Mouse (Mus musculus) thymus, adult 2 months (tissue): ENCODE data around the gene Jmjd8. TPM values are rescaled to one million over a fixed set of nuclear protein-coding genes. Genes with fewer than 3 reads are reported as not detected.

ENCODE experiments used
- DNase-seq: peaks from one replicate; pipeline ENCODE4 v3.0.0; 2021
- H3K27ac ChIP-seq: fragments of 200-500 bp; 2 replicates; pipeline ENCODE4 v1.5.1; 2012; ENCODE audit warnings: low read length, control low read depth; ENCODE audit not compliant: control insufficient read depth, insufficient read depth
- H3K27me3 ChIP-seq: fragments of 200-500 bp; 2 replicates; pipeline ENCODE4 v1.6.1; 2012; ENCODE audit warnings: mild to moderate bottlenecking, low read length, moderate library complexity, mixed read lengths; ENCODE audit not compliant: control insufficient read depth, insufficient read depth
- H3K36me3 ChIP-seq: fragments of 200-500 bp; 2 replicates; pipeline ENCODE4 v1.6.1; 2012; ENCODE audit warnings: mild to moderate bottlenecking, low read length, moderate library complexity; ENCODE audit not compliant: control insufficient read depth, insufficient read depth
- H3K4me1 ChIP-seq: fragments of 200-500 bp; replicated peaks from 2 replicates; pipeline ENCODE4 v1.6.1; 2012; ENCODE audit warnings: low read length; ENCODE audit not compliant: control insufficient read depth, insufficient read depth
- H3K4me3 ChIP-seq: fragments of 200-500 bp; 2 replicates; pipeline ENCODE4 v1.5.1; 2012; ENCODE audit warnings: mild to moderate bottlenecking, low read length, control low read depth, moderate library complexity; ENCODE audit not compliant: control insufficient read depth, insufficient read depth
- CTCF ChIP-seq: fragments of 200-500 bp; IDR thresholded peaks from 2 replicates; pipeline ENCODE4 v1.5.1; 2012; ENCODE audit warnings: mild to moderate bottlenecking, control low read depth, low read length, moderate library complexity, borderline replicate concordance; ENCODE audit not compliant: control insufficient read depth, poor library complexity, insufficient read depth; ENCODE audit errors: extremely low read depth
- POLR2A ChIP-seq: fragments of 200-500 bp; IDR thresholded peaks from 2 replicates; pipeline ENCODE4 v1.6.1; 2012; ENCODE audit warnings: mild to moderate bottlenecking, low read length, control low read depth, moderate library complexity; ENCODE audit not compliant: control insufficient read depth, poor library complexity, insufficient read depth; ENCODE audit errors: extremely low read depth
- WGBS: fragments of 180-500 bp; shearing (Covaris S2); methylation state at CpG from one replicate; pipeline ENCODE4 v1.1.7; 2018; 5-methylcytosine and 5-hydroxymethylcytosine counted together
- polyA plus RNA-seq: library from polyadenylated mRNA; depleted of rRNA; stranded (reverse); fragments of >200 nt; gene quantifications from 2 replicates; pipeline ENCODE4 v1.2.3, GENCODE M21; 2012

Jmjd8 gene
- polyA plus RNA-seq, 1 experiment: 83.2 TPM

DNA sequence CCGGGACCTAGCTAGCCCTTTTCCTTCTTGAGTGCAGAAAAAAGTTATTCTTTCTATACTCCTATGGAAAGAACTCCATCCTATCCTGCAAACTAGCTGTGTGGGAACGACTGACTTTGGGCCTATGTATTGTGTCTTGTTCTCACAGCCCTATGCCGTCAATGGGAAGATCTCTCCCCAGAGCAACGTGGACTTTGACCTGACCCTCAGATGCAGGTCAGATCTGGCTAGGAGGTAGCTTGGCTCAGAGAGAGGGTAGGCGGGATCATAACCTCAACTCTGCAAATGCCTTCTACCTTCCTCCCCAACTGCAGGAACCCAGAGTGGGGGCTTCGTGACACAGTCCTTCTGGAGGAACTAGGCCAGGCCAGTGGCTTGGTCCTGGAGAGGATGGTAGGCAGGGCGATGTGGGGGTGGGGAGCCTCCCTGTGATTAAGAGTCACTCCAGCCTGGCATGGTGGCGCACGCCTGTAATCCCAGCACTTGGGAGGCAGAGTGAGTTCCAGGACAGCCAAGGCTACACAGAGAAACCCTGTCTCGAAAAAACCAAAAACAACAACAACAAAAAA is 47.8 kb downstream of the Jmjd8 start:
- Histone ChIP-seq H3K4me1 (peaks cover 17% of the 10 kb centered on the region), H3K4me3 (no peak overlapping the region), H3K36me3 (no peaks in the 10 kb centered on the region), H3K27me3 (no peaks in the 10 kb centered on the region), H3K27ac (no peak overlapping the region)
- DNase-seq: no peak
- TF ChIP-seq POLR2A (no peak), CTCF (no peak)
- 87% methylated on average over 10 of the region's 10 CpGs for WGBS

- 94% methylated on average over 3 of the region's 3 CpGs for WGBS
- Histone ChIP-seq H3K27ac (no peak overlapping the region), H3K4me1 (peaks cover 17% of the 10 kb centered on the region), H3K4me3 (no peak overlapping the region), H3K36me3 (no peaks in the 10 kb centered on the region), H3K27me3 (no peaks in the 10 kb centered on the region)
- no peak for TF ChIP-seq POLR2A
- no peak for DNase-seq
These were observed 48.4 kb downstream of the Jmjd8 start for GRCm38 (mm10) chr17:25877025-25877424.

DNA sequence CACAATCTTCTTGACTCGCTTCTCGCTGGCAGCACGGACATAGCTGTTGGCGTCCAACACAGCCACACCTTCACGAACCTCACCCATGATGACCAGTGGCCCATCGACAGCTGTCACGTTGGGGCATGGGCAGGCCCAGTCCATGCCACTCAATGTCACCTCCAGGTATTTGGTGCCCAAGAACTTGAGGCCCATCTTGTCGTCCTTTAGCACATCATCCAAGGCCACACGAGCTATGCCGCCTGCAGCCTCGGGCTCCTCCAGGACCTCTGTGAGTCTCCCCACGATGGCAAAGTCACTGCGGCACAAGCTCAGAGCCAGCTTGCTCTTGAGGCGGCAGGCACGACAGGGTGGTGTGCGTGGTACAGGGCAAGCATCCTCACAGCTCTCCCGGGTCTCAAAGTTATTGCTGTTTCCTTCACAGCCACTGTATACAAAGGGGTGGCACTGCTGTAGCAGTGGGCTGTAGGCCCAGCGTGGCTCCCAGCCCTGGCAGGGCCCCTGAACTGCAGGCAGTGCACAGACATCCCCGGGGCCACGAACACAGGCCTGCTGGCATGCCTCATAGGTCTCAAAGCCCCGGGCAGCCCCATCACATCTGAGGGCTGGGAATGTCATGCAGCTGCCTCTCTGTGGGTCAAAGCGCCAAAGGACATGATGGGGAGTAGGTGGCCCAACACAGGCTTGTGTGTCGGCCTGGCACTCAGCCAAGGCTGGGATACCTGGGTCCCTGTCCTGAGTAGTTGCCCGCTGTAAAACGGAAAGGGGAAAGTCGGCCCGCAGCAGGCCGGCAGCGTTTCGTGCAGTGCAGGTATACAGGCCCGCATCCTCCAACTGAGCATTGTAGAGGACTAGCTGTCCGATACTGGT is 49.3 kb downstream of the Jmjd8 start:
- no peak overlapping the region for H3K4me3 ChIP-seq
- no peaks in the 10 kb centered on the region for H3K27me3 ChIP-seq
- H3K4me1 ChIP-seq: peaks cover 17% of the 10 kb centered on the region
- no peak overlapping the region for H3K27ac ChIP-seq
- no peak for TF ChIP-seq POLR2A
- TF ChIP-seq CTCF: no peak
- 97% methylated on average over 32 of the region's 32 CpGs for WGBS
- no peak for DNase-seq
- no peaks in the 10 kb centered on the region for H3K36me3 ChIP-seq

GRCm38 (mm10) chr17:25878611-25879180 is 50.0 kb downstream of the Jmjd8 start:
- no peaks in the 10 kb centered on the region; the same call in 1 of the 2 replicates for H3K36me3 ChIP-seq
- no peaks in the 10 kb centered on the region for H3K27me3 ChIP-seq
- no peak overlapping the region for H3K27ac ChIP-seq
- TF ChIP-seq CTCF: no peak
- TF ChIP-seq POLR2A: no peak
- no peak overlapping the region for H3K4me3 ChIP-seq
- peaks cover 17% of the 10 kb centered on the region for H3K4me1 ChIP-seq
- 96% methylated on average over 19 of the region's 19 CpGs for WGBS
- no peak for DNase-seq

GRCm38 (mm10) chr17:25879261-25879660 is 50.6 kb downstream of the Jmjd8 start:
- no peak for DNase-seq
- Histone ChIP-seq H3K4me3 (no peak overlapping the region), H3K27me3 (no peaks in the 10 kb centered on the region), H3K27ac (no peak overlapping the region), H3K4me1 (peaks cover 13% of the 10 kb centered on the region), H3K36me3 (peaks cover 1% of the 10 kb centered on the region; the same call in 1 of the 2 replicates)
- no peak for TF ChIP-seq POLR2A
- TF ChIP-seq CTCF: peak; percentile 36; the same call in 1 of the 2 replicates
- 91% methylated on average over 4 of the region's 4 CpGs for WGBS

DNA sequence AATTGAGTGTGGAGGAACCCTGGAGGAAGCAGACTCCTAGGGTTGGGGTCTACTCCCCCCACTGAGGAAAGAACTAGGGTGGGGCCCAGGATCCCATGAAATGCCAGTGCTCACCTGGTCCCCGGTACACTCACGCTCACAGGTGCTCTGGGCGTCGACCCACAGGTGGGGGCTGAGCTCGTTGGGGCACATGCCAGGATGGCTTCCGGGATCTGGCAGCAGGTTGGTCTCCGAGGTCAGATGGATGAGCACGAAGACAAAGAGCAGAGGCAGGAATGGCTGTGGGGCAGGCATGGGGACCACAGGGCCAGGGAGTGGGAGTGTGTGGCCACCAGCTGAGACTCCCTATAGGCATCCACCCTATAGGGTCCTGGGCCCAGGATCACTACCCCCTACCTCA is 51.1 kb downstream of the Jmjd8 start:
- 96% methylated on average over 8 of the region's 8 CpGs for WGBS
- DNase-seq: no peak
- peaks cover 9% of the 10 kb centered on the region for H3K4me1 ChIP-seq
- H3K27me3 ChIP-seq: no peaks in the 10 kb centered on the region
- peaks cover 3% of the 10 kb centered on the region; the same call in 1 of the 2 replicates for H3K36me3 ChIP-seq
- no peak overlapping the region for H3K27ac ChIP-seq
- no peak overlapping the region for H3K4me3 ChIP-seq
- TF ChIP-seq POLR2A (no peak), CTCF (no peak)
